Mouse (Mus musculus) megakaryocyte-erythroid progenitor cell, adult 5-6 weeks (primary cell): ENCODE data around the gene Hspb8. TPM values are rescaled to one million over a fixed set of nuclear protein-coding genes. Genes with fewer than 3 reads are reported as not detected.

Source experiments
- ATAC-seq: replicated peaks from 2 replicates; pipeline ENCODE4 v1.8.0; 2016; ENCODE audit warnings: mild to moderate bottlenecking, inconsistent platforms; ENCODE audit not compliant: severe bottlenecking, poor library complexity, low FRiP score, low TSS enrichment
- total RNA-seq, 2 experiments: library from RNA; stranded (forward) in 1 of 2; stranded (reverse) in 1 of 2; fragments of 200-1000, 215-1000 nt in 1 of 2; fragments of >200 nt in 1 of 2; fragmentation: Nextera tagmentation in 1 of 2; gene quantifications; 2 replicates each; pipeline ENCODE4 v1.2.3; 2014 to 2017

The Hspb8 gene
- total RNA-seq (2014; fragmentation: Nextera tagmentation) (not detected in 2 replicates), total RNA-seq (2017) (not detected in 2 replicates)

DNA sequence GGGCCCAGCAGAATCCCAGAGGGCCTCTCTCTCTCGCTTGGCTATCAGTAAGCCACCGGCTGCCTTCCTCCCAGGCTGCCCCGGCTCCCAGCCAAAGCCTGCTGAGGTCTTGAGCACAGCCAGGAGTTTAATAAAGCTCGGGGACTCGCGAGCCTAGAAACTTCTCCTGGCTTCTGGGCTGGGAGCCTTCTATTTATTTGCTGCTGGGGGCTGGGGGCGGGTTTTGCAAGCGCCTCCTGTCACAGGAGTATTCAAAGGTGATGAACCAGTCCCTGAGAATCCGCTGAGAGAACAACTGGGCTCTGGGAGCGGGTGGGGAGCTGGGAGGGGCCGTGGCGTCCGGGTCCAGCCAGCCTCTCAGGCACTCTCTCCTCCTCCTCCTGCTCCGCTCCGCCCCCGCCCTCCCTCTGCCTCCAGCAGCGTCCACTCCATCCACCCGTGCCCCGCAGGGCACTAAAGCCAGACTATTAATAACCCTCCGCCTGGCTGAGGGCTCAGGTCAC lies at the start of gene Hspb8:
TSS of gene Hspb8 (minus strand) at position 166 of the 503 bp plus-strand sequence.
- no peak for ATAC-seq

DNA sequence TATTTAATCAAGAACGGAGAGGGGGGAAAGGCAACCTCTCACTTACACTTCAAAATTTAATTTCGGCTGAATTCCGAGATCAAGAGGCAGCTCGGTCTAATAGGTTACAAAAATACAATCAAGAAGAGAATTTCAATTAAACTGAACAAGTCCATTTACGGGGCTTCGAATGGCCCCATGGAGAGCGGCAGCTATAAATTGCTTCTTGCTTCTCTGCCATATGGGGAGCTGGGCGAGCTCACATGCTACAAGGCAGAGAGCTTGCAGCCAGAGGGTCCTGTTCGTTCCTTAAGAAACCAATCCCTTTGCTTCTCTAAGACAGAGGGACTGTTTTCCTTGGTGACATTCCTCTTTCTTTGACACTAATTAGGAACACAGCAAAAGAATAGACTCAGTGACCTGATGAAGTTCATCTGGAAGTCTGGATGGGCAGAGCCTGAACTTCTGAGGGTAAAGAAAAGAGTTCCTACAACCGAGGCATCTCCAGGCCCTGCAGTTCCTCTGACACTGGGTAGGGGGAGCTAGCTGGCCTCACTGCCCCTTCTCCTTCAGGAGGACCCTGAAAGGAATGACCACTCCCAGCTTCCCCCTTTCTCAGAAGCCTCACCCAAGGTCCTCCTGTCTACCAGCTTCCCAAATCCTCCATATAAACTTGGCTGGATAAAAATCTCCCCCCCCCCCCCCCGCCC lies 38.8 kb upstream of the Hspb8 start:
- no peak for ATAC-seq

DNA sequence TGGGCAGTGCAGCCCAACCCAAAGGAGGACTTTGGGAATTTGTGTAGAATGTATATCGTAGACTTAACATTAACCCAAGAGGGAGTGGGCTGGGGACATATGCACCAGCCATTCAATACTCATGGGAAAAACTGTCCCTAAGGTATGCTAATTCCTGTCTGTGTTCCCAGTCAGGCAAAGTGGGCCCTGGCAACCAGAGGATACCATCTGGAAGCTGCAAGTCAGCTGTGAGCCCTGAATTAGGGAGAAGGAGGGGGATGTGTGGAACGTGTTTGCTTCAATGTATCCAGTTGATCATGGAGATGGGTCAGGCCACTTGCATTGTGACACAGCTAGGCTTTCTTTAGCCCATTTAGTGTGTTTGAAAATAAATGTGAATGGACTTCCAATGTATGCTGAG lies 37.3 kb upstream of the Hspb8 start:
- no peak for ATAC-seq

GRCm38 (mm10) chr5:116457791-116458190 lies 35.1 kb upstream of the Hspb8 start:
- ATAC-seq = no peak

- ATAC-seq = 0 out of 2 replicates have a peak, but pooled peaks have one; percentile 34
Measured at GRCm38 (mm10) chr5:116456796-116457515, 34.3 kb upstream of the Hspb8 start.

- no peak for ATAC-seq
Measured at GRCm38 (mm10) chr5:116453401-116453851, 30.8 kb upstream of the Hspb8 start.

DNA sequence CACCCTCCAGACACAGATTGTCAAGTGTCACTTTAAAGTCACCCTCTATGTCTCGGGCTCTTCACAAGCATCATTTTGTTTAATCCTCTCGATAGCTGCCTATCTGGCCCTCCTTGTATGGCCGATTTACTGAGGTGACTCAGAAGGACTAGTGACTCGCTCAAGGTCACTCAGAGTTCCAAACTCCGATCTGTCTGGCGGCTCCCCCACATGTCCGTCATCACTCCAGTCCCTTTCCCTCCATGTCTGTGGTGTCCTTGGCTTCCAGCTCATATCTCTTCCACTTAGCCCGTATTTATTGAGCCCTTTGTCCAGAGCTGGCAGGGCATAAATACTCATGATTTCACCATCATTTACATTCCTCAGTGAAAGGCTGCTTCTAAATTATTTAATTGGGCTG lies 28.2 kb upstream of the Hspb8 start:
- no peak for ATAC-seq

GRCm38 (mm10) chr5:116449522-116450225 lies 27.0 kb upstream of the Hspb8 start:
- ATAC-seq = no peak

GRCm38 (mm10) chr5:116448409-116449191 lies 25.9 kb upstream of the Hspb8 start:
- ATAC-seq = no peak

- no peak for ATAC-seq
Measured at GRCm38 (mm10) chr5:116447821-116448350, 25.2 kb upstream of the Hspb8 start.

GRCm38 (mm10) chr5:116446552-116446951 lies 23.9 kb upstream of the Hspb8 start:
- no peak for ATAC-seq

GRCm38 (mm10) chr5:116445634-116446367 lies 23.1 kb upstream of the Hspb8 start:
- no peak for ATAC-seq

DNA sequence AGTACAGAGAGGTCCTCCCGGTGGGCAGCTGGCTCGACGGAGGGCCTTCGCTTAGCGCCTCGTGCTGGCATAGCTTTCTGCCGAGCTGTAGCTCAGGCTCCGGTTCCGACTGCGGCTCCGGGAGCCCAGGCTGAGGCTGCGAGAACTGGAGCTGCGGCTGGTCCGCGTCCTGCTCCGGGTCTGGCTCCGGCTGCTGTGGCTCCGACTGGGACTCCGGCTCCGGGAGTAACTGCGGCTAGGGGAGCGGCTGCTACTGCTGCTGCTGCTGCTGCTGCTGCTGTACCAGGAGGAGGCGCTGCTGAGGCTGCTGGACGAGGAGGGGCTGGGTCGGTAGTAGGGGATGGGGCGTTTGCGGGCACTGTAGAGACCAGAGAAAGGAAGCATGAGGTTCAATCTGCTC lies 21.9 kb upstream of the Hspb8 start:
- no peak for ATAC-seq

DNA sequence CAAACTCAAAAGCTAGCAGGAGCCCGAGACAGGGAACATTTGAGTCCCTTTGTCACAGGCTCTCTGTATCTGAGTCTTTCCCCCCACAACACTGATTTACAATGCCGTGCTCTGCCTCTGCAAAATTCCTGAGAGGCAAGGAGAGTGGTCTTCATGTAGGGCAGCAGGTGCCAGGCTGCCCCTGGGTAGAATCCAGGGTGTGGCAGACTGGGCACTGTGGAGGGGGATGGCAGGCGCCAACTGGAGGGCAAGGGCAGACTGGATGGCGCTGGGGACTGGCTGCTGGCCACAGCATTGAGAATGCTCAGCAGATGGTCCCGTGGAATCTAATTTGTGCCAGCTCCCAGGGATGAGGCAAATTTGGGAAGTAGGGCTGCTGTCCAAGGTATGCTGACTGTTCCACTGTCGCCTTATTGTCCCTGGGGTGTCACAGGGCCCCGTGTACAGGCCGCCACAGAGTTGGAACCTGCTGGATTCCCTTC lies 20.8 kb upstream of the Hspb8 start:
- ATAC-seq = no peak

- ATAC-seq = no peak
Measured at GRCm38 (mm10) chr5:116442697-116443458, 20.2 kb upstream of the Hspb8 start.

DNA sequence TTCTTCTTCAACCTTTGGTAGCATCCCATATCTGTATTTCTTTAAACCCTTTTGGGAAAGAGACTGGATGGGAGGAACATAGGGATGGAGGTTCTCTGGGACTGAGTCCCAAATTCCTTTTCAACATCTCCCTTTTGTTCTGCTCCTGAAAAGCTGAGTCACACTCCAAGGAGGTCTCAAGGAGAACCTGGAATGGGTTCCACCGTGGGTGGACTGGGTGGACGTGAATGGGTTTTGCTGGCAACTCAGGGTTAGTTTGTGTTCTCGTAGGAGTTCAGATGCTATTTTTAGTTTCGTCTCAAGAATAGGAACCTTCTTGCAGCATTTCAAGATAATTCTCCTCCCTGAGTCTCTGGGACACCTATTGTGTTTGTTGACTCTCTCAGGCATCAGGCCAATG lies 17.6 kb upstream of the Hspb8 start:
- no peak for ATAC-seq

DNA sequence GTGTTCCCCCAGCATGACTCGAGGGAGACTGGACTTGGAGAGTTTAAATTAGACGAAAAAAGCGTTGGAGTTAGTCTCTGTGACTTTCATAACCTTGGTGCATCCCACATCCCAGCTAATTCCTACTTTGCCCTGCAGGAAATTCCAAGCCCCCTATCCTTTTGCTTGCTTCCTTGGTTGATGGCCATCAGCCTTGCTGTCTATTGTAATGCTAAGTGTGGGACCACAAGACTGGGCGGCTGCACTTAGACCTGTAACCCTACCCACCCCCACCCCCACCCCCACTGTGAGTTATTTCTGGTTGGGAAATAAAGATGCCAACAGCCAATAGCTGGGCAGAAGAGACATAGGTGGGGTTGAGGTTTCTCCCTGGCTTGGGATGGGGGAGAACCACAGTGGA lies 15.7 kb upstream of the Hspb8 start:
- ATAC-seq = no peak

GRCm38 (mm10) chr5:116436117-116436516 lies 13.5 kb upstream of the Hspb8 start:
- ATAC-seq = no peak
